In genomic region chr11:26931766-26932165, GRCm38 (mm10) we compare ENCODE assay signal across 21 mouse cellular contexts.
A peak's percentile ranks its signal among the peaks of the same experiment; 100 is the strongest.
DNase-seq lines count a peak whose midpoint lies in the region; ATAC-seq lines count a peak whose summit lies in the region.
"Had no signal": no experiment of that assay in that cellular context is flagged by ENCODE, and none has a peak within 500 bp of the region (broad histone marks: within the 10 kb centered on the region; RNA-seq: fewer than 3 reads in every experiment).

No protein-coding gene starts in this region.

- H3K9ac ChIP-seq in forebrain, embryonic 11.5 days (ENCODE audit: low read length): no peak overlapping the region
- no peak overlapping the region for H3K9ac ChIP-seq in forebrain, embryonic 15.5 days (replicated peaks)
- H3K9ac ChIP-seq: embryonic facial prominence, embryonic 15.5 days; heart, embryonic 15.5 days; hindbrain, embryonic 14.5 days had no signal

- no peak overlapping the region for H3K27ac ChIP-seq in forebrain, embryonic 11.5 days (ENCODE audit: low read depth, low read length)
- H3K27ac ChIP-seq in forebrain, embryonic 15.5 days (replicated peaks): no peak overlapping the region
- H3K27ac ChIP-seq: embryonic facial prominence, embryonic 15.5 days; heart, embryonic 15.5 days; hindbrain, embryonic 14.5 days; stomach, postnatal 0 days had no signal

- 3% methylated on average over 3 of the region's 3 CpGs for WGBS in forebrain, embryonic 11.5 days
- 5% methylated on average over 3 of the region's 3 CpGs for WGBS in forebrain, embryonic 15.5 days

- ATAC-seq in forebrain, embryonic 11.5 days (replicated peaks; ENCODE audit: low FRiP score): peak; percentile 71
- ATAC-seq in forebrain, embryonic 15.5 days (replicated peaks): no peak
- ATAC-seq: CD4-positive, CD25-positive, alpha-beta regulatory T cell, adult 4 months had no signal

- H3K27me3 ChIP-seq in forebrain, embryonic 11.5 days (ENCODE audit: control insufficient read depth, insufficient read depth, low read length): no peaks in the 10 kb centered on the region
- no peaks in the 10 kb centered on the region for H3K27me3 ChIP-seq in forebrain, embryonic 15.5 days
- H3K27me3 ChIP-seq: embryonic facial prominence, embryonic 15.5 days; heart, embryonic 15.5 days had no signal

- no peaks in the 10 kb centered on the region for H3K9me3 ChIP-seq in forebrain, embryonic 11.5 days (ENCODE audit: control insufficient read depth, low read length)
- no peaks in the 10 kb centered on the region for H3K9me3 ChIP-seq in forebrain, embryonic 15.5 days
- H3K9me3 ChIP-seq: embryonic facial prominence, embryonic 15.5 days; heart, embryonic 15.5 days had no signal

- no peaks in the 10 kb centered on the region for H3K36me3 ChIP-seq in forebrain, embryonic 11.5 days (ENCODE audit: control insufficient read depth, insufficient read depth, low read length)
- H3K36me3 ChIP-seq in forebrain, embryonic 15.5 days: no peaks in the 10 kb centered on the region
- H3K36me3 ChIP-seq: embryonic facial prominence, embryonic 15.5 days; heart, embryonic 15.5 days had no signal

- no peak overlapping the region for H3K4me2 ChIP-seq in forebrain, embryonic 11.5 days (ENCODE audit: low read depth, low read length, severe bottlenecking)
- no peak overlapping the region for H3K4me2 ChIP-seq in forebrain, embryonic 15.5 days (replicated peaks)
- H3K4me2 ChIP-seq: embryonic facial prominence, embryonic 15.5 days; heart, embryonic 15.5 days; hindbrain, embryonic 14.5 days had no signal

- no peaks in the 10 kb centered on the region; the same call in 1 of the 2 replicates for H3K4me1 ChIP-seq in forebrain, embryonic 11.5 days (replicated peaks; ENCODE audit: control insufficient read depth, insufficient read depth, low read length)
- no peaks in the 10 kb centered on the region for H3K4me1 ChIP-seq in forebrain, embryonic 15.5 days
- H3K4me1 ChIP-seq: embryonic facial prominence, embryonic 15.5 days; heart, embryonic 15.5 days had no signal

- DNase-seq in forebrain, embryonic 11.5 days (ENCODE audit: low spot score): no peak
- DNase-seq in R1 (ENCODE audit: low read depth, low spot score): peak; percentile 16
- DNase-seq in embryo, embryonic 11 days: peak; percentile 30
- DNase-seq in retina, embryonic 14.5 days (ENCODE audit: low spot score): peak; percentile 17
- DNase-seq in right cerebral cortex, postnatal 10 days (ENCODE audit: low spot score in 2 of 2): no peak
- DNase-seq in urinary bladder, postnatal 36 days (ENCODE audit: low spot score in 2 of 2): no peak
- DNase-seq: adrenal gland, postnatal 25 days; cerebellum, adult 9-10 months; heart, postnatal 36 days; kidney, adult 9 months; kidney, postnatal 14 days; lung, postnatal 4 days; right cerebral cortex, postnatal 4 days; thymus, adult 2 months; thymus, postnatal 4 days had no signal

- no peak overlapping the region for H3K4me3 ChIP-seq in forebrain, embryonic 11.5 days (ENCODE audit: low read depth, low read length)
- no peak overlapping the region for H3K4me3 ChIP-seq in forebrain, embryonic 15.5 days
- H3K4me3 ChIP-seq: embryonic facial prominence, embryonic 15.5 days; heart, embryonic 15.5 days had no signal

Comparison
In these comparisons a context has a peak if more than half of its experiments do, and no peak if none do; other contexts are left out.
1. DNase-seq: peak in R1 (single experiment), embryo, embryonic 11 days (single experiment) and retina, embryonic 14.5 days (single experiment); none in forebrain, embryonic 11.5 days (single experiment), right cerebral cortex, postnatal 10 days (0 of 2) and urinary bladder, postnatal 36 days (0 of 2).